Mouse (Mus musculus) G1E (cell line): ENCODE measurements at regions not wholly inside any gene's neighbourhood (a gene's known extent, or its start where the extent isn't known, plus 50 kb on each side); places are given as distances from the start of the nearest gene placed in this dataset.

Source experiments
- CTCF ChIP-seq: IDR thresholded peaks from 2 replicates; pipeline ENCODE4 v1.5.1; 2012; ENCODE audit warnings: low read depth, low read length, inconsistent platforms, mixed read lengths
- GATA1 ChIP-seq: IDR thresholded peaks from 2 replicates; pipeline ENCODE4 v1.6.1; 2012; ENCODE audit warnings: borderline replicate concordance, low read length, inconsistent platforms, mixed read lengths
- POLR2AphosphoS5 ChIP-seq: IDR thresholded peaks from 2 replicates; pipeline ENCODE4 v1.6.1; 2012; ENCODE audit warnings: low read depth, low read length, inconsistent platforms; ENCODE audit not compliant: insufficient replicate concordance
- TAL1 ChIP-seq: conservative IDR thresholded peaks from 2 replicates; pipeline ENCODE4 v1.6.1; 2012; ENCODE audit warnings: low read depth, low read length, inconsistent platforms, mixed read lengths

DNA sequence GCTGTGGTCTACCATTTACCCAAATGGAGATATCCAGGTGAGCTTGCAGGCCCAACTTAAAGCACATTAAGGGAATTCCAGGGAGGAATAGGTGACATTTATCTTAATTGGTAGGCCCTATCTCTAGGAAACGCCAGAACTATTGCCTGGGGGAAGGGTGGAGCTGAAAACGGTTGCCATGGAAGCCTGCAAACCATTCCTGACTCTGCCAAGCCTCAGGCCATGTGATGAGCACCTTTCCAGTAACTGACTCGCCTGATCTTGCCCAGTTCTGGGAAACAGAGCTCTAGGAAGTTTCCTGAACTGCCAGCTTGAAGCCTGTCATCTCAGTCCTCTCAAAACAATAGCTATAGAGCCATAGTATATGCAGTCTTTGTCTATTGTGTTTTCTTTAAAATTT, 297.0 kb downstream of the Slitrk5 start:
- TF ChIP-seq CTCF: no peak
- TF ChIP-seq TAL1: no peak
- TF ChIP-seq GATA1: no peak
- no peak for TF ChIP-seq POLR2AphosphoS5
